Mouse (Mus musculus): ENCODE data around the gene Zfp760. TPM values are rescaled to one million over a fixed set of nuclear protein-coding genes. Genes with fewer than 3 reads are reported as not detected.

The Zfp760 gene
- polyA plus RNA-seq, 1 experiment from 2014 or later: 8.1 TPM

- Histone ChIP-seq H3K9ac (no peak overlapping the region; the same call in 1 of the 2 replicates), H3K9me3 (replicated peaks) (no peaks in the 10 kb centered on the region), H3K4me1 (replicated peaks) (peaks cover 9% of the 10 kb centered on the region), H3K27me3 (replicated peaks) (no peaks in the 10 kb centered on the region), H3K4me2 (peak overlapping the region; percentile 67), H3K36me3 (peaks cover 5% of the 10 kb centered on the region; the same call in 1 of the 2 replicates), H3K4me3 (peak overlapping the region; percentile 61), H3K27ac (ENCODE audit: poor library complexity, severe bottlenecking) (0 out of 2 replicates have a peak overlapping the region, but pooled peaks have one; percentile 26)
- 86% methylated on average over 4 of the region's 4 CpGs for WGBS
- no peak for ATAC-seq (ENCODE audit: insufficient number of reproducible peaks, low FRiP score)
Measured at GRCm38 (mm10) chr17:21733049-21733448, 25.5 kb downstream of the Zfp760 start.

- Histone ChIP-seq H3K27me3 (replicated peaks) (no peaks in the 10 kb centered on the region), H3K27ac (ENCODE audit: poor library complexity, severe bottlenecking) (peak overlapping the region; percentile 82), H3K4me2 (peak overlapping the region; percentile 67), H3K4me3 (peak overlapping the region; percentile 61), H3K4me1 (replicated peaks) (peaks cover 9% of the 10 kb centered on the region), H3K9me3 (replicated peaks) (no peaks in the 10 kb centered on the region), H3K9ac (peak overlapping the region; percentile 80), H3K36me3 (peaks cover 6% of the 10 kb centered on the region; the same call in 1 of the 2 replicates)
- peak; percentile 95 for ATAC-seq (ENCODE audit: insufficient number of reproducible peaks, low FRiP score)
- under 1% methylated on average over 27 of the region's 27 CpGs for WGBS
Measured at GRCm38 (mm10) chr17:21733529-21734031, 26.0 kb downstream of the Zfp760 start.

- whole genome bisulfite sequencing: 71% methylated on average over 2 of the region's 2 CpGs
Measured at GRCm38 (mm10) chr17:21752791-21753190, 45.2 kb downstream of the Zfp760 start.

GRCm38 (mm10) chr17:21753342-21754208, 46.0 kb downstream of the Zfp760 start:
- Histone ChIP-seq H3K4me3 (peak overlapping the region; percentile 43), H3K27me3 (replicated peaks) (0 out of 2 replicates have a peak, but pooled peaks cover 4% of the 10 kb centered on the region), H3K4me1 (replicated peaks) (no peaks in the 10 kb centered on the region), H3K36me3 (no peaks in the 10 kb centered on the region), H3K9ac (peak overlapping the region; percentile 54; the same call in 1 of the 2 replicates), H3K4me2 (peak overlapping the region; percentile 74), H3K27ac (ENCODE audit: poor library complexity, severe bottlenecking) (no peak overlapping the region), H3K9me3 (replicated peaks) (0 out of 2 replicates have a peak, but pooled peaks cover 2% of the 10 kb centered on the region)
- ATAC-seq (ENCODE audit: insufficient number of reproducible peaks, low FRiP score): no peak
- WGBS: 14% methylated on average over 20 of the region's 20 CpGs

More at GRCm38 (mm10) chr17:21752791-21753190, 45.2 kb downstream of the Zfp760 start:
- no peak for ATAC-seq (ENCODE audit: insufficient number of reproducible peaks, low FRiP score)
- H3K9ac ChIP-seq: no peak overlapping the region
- H3K4me1 ChIP-seq (replicated peaks): no peaks in the 10 kb centered on the region
- no peak overlapping the region for H3K27ac ChIP-seq (ENCODE audit: poor library complexity, severe bottlenecking)
- H3K36me3 ChIP-seq: peaks cover 1% of the 10 kb centered on the region; the same call in 1 of the 2 replicates
- no peak overlapping the region for H3K4me2 ChIP-seq
- H3K27me3 ChIP-seq (replicated peaks): 0 out of 2 replicates have a peak, but pooled peaks cover 4% of the 10 kb centered on the region
- 0 out of 2 replicates have a peak, but pooled peaks cover 2% of the 10 kb centered on the region for H3K9me3 ChIP-seq (replicated peaks)
- H3K4me3 ChIP-seq: no peak overlapping the region

- Histone ChIP-seq H3K4me2 (no peak overlapping the region), H3K27me3 (replicated peaks) (no peaks in the 10 kb centered on the region), H3K36me3 (no peaks in the 10 kb centered on the region), H3K9ac (no peak overlapping the region), H3K9me3 (replicated peaks) (peaks cover 4% of the 10 kb centered on the region), H3K4me1 (replicated peaks) (no peaks in the 10 kb centered on the region), H3K4me3 (no peak overlapping the region), H3K27ac (ENCODE audit: poor library complexity, severe bottlenecking) (no peak overlapping the region)
- 77% methylated on average over 2 of the region's 2 CpGs for WGBS
- no peak for ATAC-seq (ENCODE audit: insufficient number of reproducible peaks, low FRiP score)
Measured at GRCm38 (mm10) chr17:21770336-21770735, 62.8 kb downstream of the Zfp760 start.

Other genes starting within 250 kb of the Zfp760 start
- 5.6 and 5.9 TPM in 2 replicates for gene Zfp53, start 218.7 kb upstream of the Zfp760 start, polyA plus RNA-seq (2016; fragmentation: Nextera tagmentation; extraction: Ambion mirVana)
- gene Zfp52, start 172.2 kb upstream of the Zfp760 start, polyA plus RNA-seq (2016; fragmentation: Nextera tagmentation; extraction: Ambion mirVana): 2.6 and 2.9 TPM in 2 replicates
- 14.4 and 15.1 TPM in 2 replicates for gene Zfp948, start 140.7 kb upstream of the Zfp760 start, polyA plus RNA-seq (2016; fragmentation: Nextera tagmentation; extraction: Ambion mirVana)
- gene Zfp983, start 57.1 kb upstream of the Zfp760 start, polyA plus RNA-seq (2016; fragmentation: Nextera tagmentation; extraction: Ambion mirVana): 4.3 and 5.1 TPM in 2 replicates
- gene Gm10226, start 15.9 kb upstream of the Zfp760 start, polyA plus RNA-seq (2016; fragmentation: Nextera tagmentation; extraction: Ambion mirVana): 3.1 and 4.6 TPM in 2 replicates
- gene Zfp229, start 23.1 kb downstream of the Zfp760 start, polyA plus RNA-seq (2016; fragmentation: Nextera tagmentation; extraction: Ambion mirVana): 4.4 and 6.2 TPM in 2 replicates
- gene Zfp820, start 138.0 kb downstream of the Zfp760 start, polyA plus RNA-seq (2016; fragmentation: Nextera tagmentation; extraction: Ambion mirVana): 4.2 and 5.1 TPM in 2 replicates
- gene Zfp995, start 202.2 kb downstream of the Zfp760 start, polyA plus RNA-seq (2016; fragmentation: Nextera tagmentation; extraction: Ambion mirVana): 4.0 and 5.2 TPM in 2 replicates